Mouse (Mus musculus): Measurements from ENCODE around the gene Map2k3. TPM values are rescaled to one million over a fixed set of nuclear protein-coding genes. Genes with fewer than 3 reads are reported as not detected.

Gene Map2k3
- total and polyA plus RNA-seq, 3 experiments: 73.2 to 132 (median 111) TPM

DNA sequence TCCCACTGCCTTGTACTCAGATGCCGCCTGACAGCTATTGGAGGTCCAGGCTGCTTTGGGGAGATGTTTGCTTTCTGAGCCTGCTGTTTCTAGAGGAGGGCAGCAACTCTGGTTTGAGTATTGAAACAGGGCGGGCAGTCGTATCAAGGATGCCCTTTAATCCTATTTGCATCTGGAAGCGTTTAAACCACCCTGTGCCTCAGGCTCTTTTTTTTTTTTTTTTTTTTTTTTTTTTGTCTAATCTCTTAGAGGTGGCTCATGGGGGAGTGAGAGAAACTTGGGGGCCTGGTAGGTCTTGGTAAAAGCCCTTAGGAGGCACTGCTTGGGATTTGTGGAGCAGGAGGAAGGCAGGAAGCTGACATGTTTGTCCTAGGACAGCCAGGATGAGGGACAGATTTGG, 13.2 kb downstream of the Map2k3 start:
- H3K27me3 ChIP-seq (ENCODE audit: control insufficient read depth in 1 of 2, insufficient read depth in 2 of 2, low read length in 2 of 2): no peaks in the 10 kb centered on the region
- H3K9me3 ChIP-seq (replicated peaks; ENCODE audit: insufficient read depth, low read length): no peaks in the 10 kb centered on the region
- H3K27ac ChIP-seq (ENCODE audit: control insufficient read depth, low read depth, low read length): no peak overlapping the region
- H3K4me1 ChIP-seq (ENCODE audit: control insufficient read depth in 1 of 2, insufficient read depth in 2 of 2, low read length in 2 of 2): no peaks in the 10 kb centered on the region
- TF ChIP-seq ZNF384 (IDR thresholded peaks at IDR 0.05; ENCODE audit: low read depth, low read length) (peak; percentile 59), JUND (IDR thresholded peaks at IDR 0.05; ENCODE audit: low read depth, low read length) (no peak), NRF1 (IDR thresholded peaks at IDR 0.05; ENCODE audit: insufficient read depth, low read depth, low read length, poor library complexity, severe bottlenecking) (no peak)
- H3K79me2 ChIP-seq (ENCODE audit: control insufficient read depth, insufficient read depth, low read length, poor library complexity): peaks cover 7% of the 10 kb centered on the region; the same call in 1 of the 2 replicates
- no peak overlapping the region for H3K9ac ChIP-seq (ENCODE audit: control insufficient read depth, low read depth, low read length, poor library complexity, severe bottlenecking)
- H3K36me3 ChIP-seq (ENCODE audit: control insufficient read depth in 1 of 2, insufficient read depth in 2 of 2, low read length in 2 of 2): peaks cover 0 to 27% of the 10 kb centered on the region in 2 experiments; a peak in 2 of 4 replicates
- H3K4me3 ChIP-seq (ENCODE audit: control insufficient read depth in 1 of 2, insufficient read depth in 1 of 2, low read depth in 2 of 2, low read length in 2 of 2): no peak overlapping the region
- no peak for DNase-seq (ENCODE audit: low read depth, low spot score)

DNA sequence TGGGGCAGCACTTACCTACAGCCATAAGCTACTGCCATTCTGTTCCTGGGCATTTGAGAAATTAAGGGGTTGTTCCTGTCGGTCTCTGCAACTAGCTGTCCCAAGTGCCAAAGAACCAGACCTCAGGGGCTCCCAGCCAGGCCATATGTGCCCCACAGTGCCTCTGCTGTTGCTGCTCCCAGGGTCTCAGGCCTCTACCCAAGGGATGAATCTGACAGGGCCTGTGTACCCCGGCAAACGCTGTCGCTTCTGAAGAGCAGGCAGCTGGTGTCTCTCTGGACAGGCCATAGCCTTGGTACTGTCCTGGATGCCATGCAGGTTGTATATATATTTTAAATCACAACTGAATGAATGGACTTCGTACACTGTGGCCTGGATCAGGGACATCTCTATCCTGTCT, 20.1 kb downstream of the Map2k3 start:
- no peaks in the 10 kb centered on the region for H3K4me1 ChIP-seq (ENCODE audit: control insufficient read depth in 1 of 2, insufficient read depth in 2 of 2, low read length in 2 of 2)
- H3K9ac ChIP-seq (ENCODE audit: control insufficient read depth, low read depth, low read length, poor library complexity, severe bottlenecking): no peak overlapping the region
- H3K9me3 ChIP-seq (replicated peaks; ENCODE audit: insufficient read depth, low read length): no peaks in the 10 kb centered on the region
- peaks cover 0 to 20% of the 10 kb centered on the region in 2 experiments; a peak in 2 of 4 replicates for H3K36me3 ChIP-seq (ENCODE audit: control insufficient read depth in 1 of 2, insufficient read depth in 2 of 2, low read length in 2 of 2)
- no peaks in the 10 kb centered on the region for H3K79me2 ChIP-seq (ENCODE audit: control insufficient read depth, insufficient read depth, low read length, poor library complexity)
- no peak overlapping the region for H3K4me3 ChIP-seq (ENCODE audit: control insufficient read depth in 1 of 2, insufficient read depth in 1 of 2, low read depth in 2 of 2, low read length in 2 of 2)
- TF ChIP-seq NELFE (IDR thresholded peaks at IDR 0.05; ENCODE audit: low read depth, low read length): no peak
- no peak for TF ChIP-seq TCF12 (IDR thresholded peaks at IDR 0.05; ENCODE audit: low read depth, low read length)
- TF ChIP-seq BHLHE40 (IDR thresholded peaks at IDR 0.05; ENCODE audit: borderline replicate concordance, low read depth, low read length): no peak
- TF ChIP-seq MAZ (IDR thresholded peaks at IDR 0.05; ENCODE audit: low read depth, low read length): no peak
- TF ChIP-seq POLR2AphosphoS2 (IDR thresholded peaks at IDR 0.05; ENCODE audit: low read length): no peak
- no peak for TF ChIP-seq ETS1 (IDR thresholded peaks at IDR 0.05; ENCODE audit: low read depth, low read length)
- no peak for TF ChIP-seq POLR2A (IDR thresholded peaks at IDR 0.05; ENCODE audit: control insufficient read depth in 1 of 2, insufficient read depth in 1 of 2, low read depth in 1 of 2, low read length in 2 of 2, poor library complexity in 1 of 2)
- no peak for TF ChIP-seq CHD2 (IDR thresholded peaks at IDR 0.05; ENCODE audit: low read length)
- TF ChIP-seq RCOR1 (IDR thresholded peaks at IDR 0.05; ENCODE audit: low read depth, low read length): no peak
- TF ChIP-seq TBP (IDR thresholded peaks at IDR 0.05; ENCODE audit: low read depth, low read length): no peak
- TF ChIP-seq USF2 (IDR thresholded peaks at IDR 0.05; ENCODE audit: borderline replicate concordance in 1 of 2, insufficient read depth in 1 of 2, low read depth in 1 of 2, low read length in 2 of 2): no peak
- DNase-seq (ENCODE audit: low read depth, low spot score): no peak
- H3K27me3 ChIP-seq (ENCODE audit: control insufficient read depth in 1 of 2, insufficient read depth in 2 of 2, low read length in 2 of 2): no peaks in the 10 kb centered on the region
- no peak overlapping the region for H3K27ac ChIP-seq (ENCODE audit: control insufficient read depth, low read depth, low read length)

DNA sequence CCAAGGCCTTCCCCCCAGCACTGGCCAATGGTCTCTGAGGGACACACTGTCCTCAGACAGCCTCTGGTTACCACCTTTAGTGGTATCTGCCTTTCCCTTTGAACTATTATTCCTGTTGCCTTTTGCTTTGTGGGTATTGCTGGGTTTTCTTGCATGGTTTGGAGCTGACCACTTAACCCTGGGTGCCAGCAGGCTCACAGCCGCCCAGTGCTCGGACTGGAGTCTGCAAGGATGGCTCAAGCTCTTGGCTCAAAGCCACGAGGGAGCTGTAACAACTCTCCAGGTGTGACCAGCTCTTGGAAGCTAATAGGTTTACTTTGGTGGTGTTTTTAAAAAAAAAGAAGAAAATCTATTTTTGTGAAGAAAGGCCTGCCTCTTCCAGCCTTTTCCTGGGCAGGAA, 20.5 kb downstream of the Map2k3 start:
- Histone ChIP-seq H3K4me3 (ENCODE audit: control insufficient read depth in 1 of 2, insufficient read depth in 1 of 2, low read depth in 2 of 2, low read length in 2 of 2) (no peak overlapping the region), H3K27ac (ENCODE audit: control insufficient read depth, low read depth, low read length) (no peak overlapping the region), H3K36me3 (ENCODE audit: control insufficient read depth in 1 of 2, insufficient read depth in 2 of 2, low read length in 2 of 2) (peaks cover 0 to 17% of the 10 kb centered on the region in 2 experiments; a peak in 2 of 4 replicates), H3K9ac (ENCODE audit: control insufficient read depth, low read depth, low read length, poor library complexity, severe bottlenecking) (no peak overlapping the region), H3K27me3 (ENCODE audit: control insufficient read depth in 1 of 2, insufficient read depth in 2 of 2, low read length in 2 of 2) (no peaks in the 10 kb centered on the region), H3K4me1 (ENCODE audit: control insufficient read depth in 1 of 2, insufficient read depth in 2 of 2, low read length in 2 of 2) (no peaks in the 10 kb centered on the region), H3K79me2 (ENCODE audit: control insufficient read depth, insufficient read depth, low read length, poor library complexity) (no peaks in the 10 kb centered on the region), H3K9me3 (replicated peaks; ENCODE audit: insufficient read depth, low read length) (no peaks in the 10 kb centered on the region)
- TF ChIP-seq ZC3H11A (IDR thresholded peaks at IDR 0.05; ENCODE audit: low read depth, low read length) (no peak), MXI1 (IDR thresholded peaks at IDR 0.05; ENCODE audit: low read depth, low read length) (no peak), POLR2AphosphoS2 (IDR thresholded peaks at IDR 0.05; ENCODE audit: low read length) (no peak), JUND (IDR thresholded peaks at IDR 0.05; ENCODE audit: low read depth, low read length) (no peak), ETS1 (IDR thresholded peaks at IDR 0.05; ENCODE audit: low read depth, low read length) (no peak), RAD21 (IDR thresholded peaks at IDR 0.05; ENCODE audit: low read depth, low read length) (no peak), NELFE (IDR thresholded peaks at IDR 0.05; ENCODE audit: low read depth, low read length) (no peak), ZNF384 (IDR thresholded peaks at IDR 0.05; ENCODE audit: low read depth, low read length) (no peak), MAZ (IDR thresholded peaks at IDR 0.05; ENCODE audit: low read depth, low read length) (no peak), HCFC1 (IDR thresholded peaks at IDR 0.05; ENCODE audit: low read depth, low read length) (no peak), BHLHE40 (IDR thresholded peaks at IDR 0.05; ENCODE audit: borderline replicate concordance, low read depth, low read length) (no peak)
- no peak for DNase-seq (ENCODE audit: low read depth, low spot score)
